Mouse (Mus musculus) CH12.LX (cell line): Measurements from ENCODE around the gene Khk. TPM values are rescaled to one million over a fixed set of nuclear protein-coding genes. Genes with fewer than 3 reads are reported as not detected.

Experiments used
- DNase-seq: peaks from one replicate; pipeline ENCODE4 v3.0.0-alpha.2; 2013; ENCODE audit errors: extremely low read depth
- H3K27ac ChIP-seq: 2 replicates; pipeline ENCODE4 v1.5.1; 2012; ENCODE audit warnings: low read depth, mild to moderate bottlenecking, control low read depth, moderate library complexity; ENCODE audit not compliant: insufficient read depth
- H3K27me3 ChIP-seq: replicated peaks from 2 replicates; pipeline ENCODE3; 2012; ENCODE audit warnings: inconsistent platforms
- H3K36me3 ChIP-seq, 2 experiments: replicated peaks in 1 of 2; 2 replicates each; pipeline versions ENCODE3 to v1.6.1; 2012; ENCODE audit warnings: inconsistent platforms in 1 of 2, low read length in 1 of 2, mild to moderate bottlenecking in 1 of 2, mixed read lengths in 1 of 2, moderate library complexity in 1 of 2; ENCODE audit not compliant: control insufficient read depth in 1 of 2, insufficient read depth in 1 of 2
- H3K4me1 ChIP-seq, 2 experiments: 2 replicates each; pipeline ENCODE4 v1.6.1; 2012; ENCODE audit warnings: inconsistent platforms in 1 of 2, moderate library complexity in 1 of 2; ENCODE audit not compliant: insufficient read depth in 2 of 2, control insufficient read depth in 1 of 2
- H3K4me2 ChIP-seq: 2 replicates; pipeline ENCODE4 v1.6.1; 2012; ENCODE audit warnings: low read depth, mild to moderate bottlenecking, control low read depth; ENCODE audit not compliant: poor library complexity, insufficient read depth, severe bottlenecking
- H3K4me3 ChIP-seq, 3 experiments: fragments of 150-350 bp in 1 of 3; sonication (generic) in 1 of 3; replicated peaks in 1 of 3; 2 replicates each; pipeline versions ENCODE3 to v1.5.1; 2011 to 2012; ENCODE audit warnings: low read depth in 2 of 3, low read length in 2 of 3, mild to moderate bottlenecking in 2 of 3, moderate library complexity in 2 of 3, control low read depth in 1 of 3, improper control_type of control experiment in 1 of 3, inconsistent platforms in 1 of 3, mixed read lengths in 1 of 3; ENCODE audit not compliant: poor library complexity in 1 of 3
- H3K79me2 ChIP-seq: replicated peaks from 2 replicates; pipeline ENCODE4 v1.6.1; 2012; ENCODE audit warnings: mild to moderate bottlenecking, moderate library complexity; ENCODE audit not compliant: control insufficient read depth, poor library complexity, insufficient read depth, severe bottlenecking; ENCODE audit errors: extremely low read depth
- H3K9ac ChIP-seq: 2 replicates; pipeline ENCODE4 v1.6.1; 2012; ENCODE audit warnings: low read depth, mild to moderate bottlenecking, control low read depth, moderate library complexity; ENCODE audit not compliant: insufficient read depth
- H3K9me3 ChIP-seq: replicated peaks from 2 replicates; pipeline ENCODE3; 2012; ENCODE audit warnings: low read length, inconsistent platforms, mixed read lengths
- BHLHE40 ChIP-seq: IDR thresholded peaks from 2 replicates; pipeline ENCODE4 v1.6.1; 2011; ENCODE audit warnings: mild to moderate bottlenecking, low read depth, low read length, improper control_type of control experiment
- CHD2 ChIP-seq: IDR thresholded peaks from 2 replicates; pipeline ENCODE4 v1.6.1; 2011; ENCODE audit warnings: low read length, improper control_type of control experiment
- CTCF ChIP-seq, 2 experiments: IDR thresholded peaks in 1 of 2; conservative IDR thresholded peaks in 1 of 2; 2 replicates each; pipeline ENCODE4 v1.5.1; 2011 to 2012; ENCODE audit warnings: low read depth in 2 of 2, low read length in 2 of 2, improper control_type of control experiment in 1 of 2, inconsistent platforms in 1 of 2, mild to moderate bottlenecking in 1 of 2, moderate library complexity in 1 of 2
- E2F4 ChIP-seq: IDR thresholded peaks from 2 replicates; pipeline ENCODE4 v1.6.1; 2011; ENCODE audit warnings: low read depth, low read length, improper control_type of control experiment; ENCODE audit not compliant: insufficient replicate concordance
- ELF1 ChIP-seq: IDR thresholded peaks from 2 replicates; pipeline ENCODE4 v1.6.1; 2014; ENCODE audit warnings: low read depth, mild to moderate bottlenecking, inconsistent platforms, low read length, improper control_type of control experiment
- EP300 ChIP-seq: IDR thresholded peaks from 2 replicates; pipeline ENCODE4 v1.6.1; 2011; ENCODE audit warnings: low read length, improper control_type of control experiment
- GABPA ChIP-seq: IDR thresholded peaks from 2 replicates; pipeline ENCODE4 v1.6.1; 2012; ENCODE audit warnings: low read depth, low read length, improper control_type of control experiment, inconsistent platforms; ENCODE audit not compliant: insufficient replicate concordance
- HCFC1 ChIP-seq: IDR thresholded peaks from 2 replicates; pipeline ENCODE4 v1.6.1; 2012; ENCODE audit warnings: low read depth, mild to moderate bottlenecking, inconsistent platforms, low read length, improper control_type of control experiment
- JUN ChIP-seq: IDR thresholded peaks from 2 replicates; pipeline ENCODE4 v1.6.1; 2011; ENCODE audit warnings: low read depth, mild to moderate bottlenecking, low read length, improper control_type of control experiment, moderate library complexity; ENCODE audit not compliant: insufficient read depth
- JUND ChIP-seq: conservative IDR thresholded peaks from 2 replicates; pipeline ENCODE4 v1.6.1; 2011; ENCODE audit warnings: low read depth, low read length, improper control_type of control experiment
- KAT2A ChIP-seq: IDR thresholded peaks from 2 replicates; pipeline ENCODE4 v1.6.1; 2012; ENCODE audit warnings: low read length, improper control_type of control experiment, inconsistent platforms; ENCODE audit not compliant: insufficient replicate concordance
- MAFK ChIP-seq: IDR thresholded peaks from 2 replicates; pipeline ENCODE4 v1.6.1; 2011; ENCODE audit warnings: low read length, improper control_type of control experiment; ENCODE audit not compliant: insufficient replicate concordance
- MAX ChIP-seq: IDR thresholded peaks from 2 replicates; pipeline ENCODE4 v1.6.1; 2011; ENCODE audit warnings: low read length, improper control_type of control experiment
- MAZ ChIP-seq: IDR thresholded peaks from 2 replicates; pipeline ENCODE4 v1.6.1; 2012; ENCODE audit warnings: low read depth, mild to moderate bottlenecking, inconsistent platforms, low read length, improper control_type of control experiment, moderate library complexity
- MEF2A ChIP-seq: IDR thresholded peaks from 2 replicates; pipeline ENCODE4 v1.6.1; 2014; ENCODE audit warnings: low read depth, mild to moderate bottlenecking, inconsistent platforms, low read length, improper control_type of control experiment, borderline replicate concordance
- NELFE ChIP-seq: IDR thresholded peaks from 2 replicates; pipeline ENCODE4 v1.6.1; 2011; ENCODE audit warnings: low read depth, low read length, improper control_type of control experiment
- NRF1 ChIP-seq: IDR thresholded peaks from 2 replicates; pipeline ENCODE4 v1.6.1; 2014; ENCODE audit warnings: low read depth, mild to moderate bottlenecking, inconsistent platforms, low read length, improper control_type of control experiment, moderate library complexity
- POLR2A ChIP-seq: IDR thresholded peaks from 2 replicates; pipeline ENCODE4 v1.6.1; 2011; ENCODE audit warnings: low read depth, mild to moderate bottlenecking, improper control_type of control experiment, low read length
- POLR2AphosphoS2 ChIP-seq: IDR thresholded peaks from 2 replicates; pipeline ENCODE4 v1.6.1; 2011; ENCODE audit warnings: low read depth, low read length, improper control_type of control experiment
- RAD21 ChIP-seq: IDR thresholded peaks from 2 replicates; pipeline ENCODE4 v1.6.1; 2011; ENCODE audit warnings: low read depth, mild to moderate bottlenecking, low read length, improper control_type of control experiment, moderate library complexity
- RCOR1 ChIP-seq: conservative IDR thresholded peaks from 2 replicates; pipeline ENCODE4 v1.6.1; 2012; ENCODE audit warnings: low read depth, mild to moderate bottlenecking, inconsistent platforms, low read length, improper control_type of control experiment
- SIN3A ChIP-seq: IDR thresholded peaks from 2 replicates; pipeline ENCODE4 v1.6.1; 2012; ENCODE audit warnings: low read length, improper control_type of control experiment, inconsistent platforms
- SMC3 ChIP-seq: IDR thresholded peaks from 2 replicates; pipeline ENCODE4 v1.6.1; 2011; ENCODE audit warnings: low read depth, low read length, improper control_type of control experiment
- TBP ChIP-seq: conservative IDR thresholded peaks from 2 replicates; pipeline ENCODE4 v1.6.1; 2011; ENCODE audit warnings: low read depth, low read length, improper control_type of control experiment
- UBTF ChIP-seq: IDR thresholded peaks from 2 replicates; pipeline ENCODE4 v1.6.1; 2012; ENCODE audit warnings: low read depth, mild to moderate bottlenecking, inconsistent platforms, low read length, improper control_type of control experiment, moderate library complexity
- USF2 ChIP-seq: conservative IDR thresholded peaks from 2 replicates; pipeline ENCODE4 v1.6.1; 2011; ENCODE audit warnings: low read depth, low read length, improper control_type of control experiment
- ZC3H11A ChIP-seq: IDR thresholded peaks from 2 replicates; pipeline ENCODE4 v1.6.1; 2012; ENCODE audit warnings: low read depth, mild to moderate bottlenecking, inconsistent platforms, low read length, improper control_type of control experiment
- ZKSCAN1 ChIP-seq: IDR thresholded peaks from 2 replicates; pipeline ENCODE4 v1.6.1; 2012; ENCODE audit warnings: low read depth, inconsistent platforms, low read length, improper control_type of control experiment, borderline replicate concordance
- dilution Hi-C: fragments of 300-500 bp; cut with MboI; formaldehyde crosslinking; loops from 2 replicates; pipeline ENCODE4 v1.14.3; 2020; ENCODE audit warnings: low sequenced_read_pairs; ENCODE audit not compliant: extremely low pct_unique_long_range_greater_than_20kb, extremely low pct_ligation_motif_present
- in situ Hi-C: fragments of 300-500 bp; cut with MboI; formaldehyde crosslinking; loops from 3 replicates; pipeline ENCODE4 v1.14.3; 2019; ENCODE audit warnings: low sequenced_read_pairs, low pct_ligation_motif_present, low pct_unique_long_range_greater_than_20kb, mixed read lengths
- polyA plus RNA-seq: library from polyadenylated mRNA; unstranded; fragments of >175 nt; gene quantifications from 2 replicates; pipeline ENCODE4 v1.2.1, GENCODE M21; 2012; ENCODE audit warnings: low read depth; ENCODE audit not compliant: insufficient read length
- total RNA-seq, 2 experiments: library from RNA; depleted of rRNA; stranded (reverse); fragments of 300-350 nt in 1 of 2; fragments of >200 nt in 1 of 2; gene quantifications; 2 replicates each; pipeline ENCODE4 v1.2.3; 2012 to 2014

The Khk gene
- total and polyA plus RNA-seq, 3 experiments, result 2.5 to 5.7 (median 3.7) TPM

- H3K27me3 ChIP-seq, result no peaks in the 10 kb centered on the region
- H3K4me1 ChIP-seq, result peaks cover 14 to 35% of the 10 kb centered on the region in 2 experiments
- peak overlapping the region; percentile 42 for H3K4me2 ChIP-seq
- in situ Hi-C loops, result no loop called here
- peak overlapping the region; percentile 97 to 98 (median 98) for H3K4me3 ChIP-seq
- TF ChIP-seq SMC3 (no peak), CHD2 (no peak), MEF2A (no peak), KAT2A (no peak), NELFE (no peak), ZC3H11A (no peak), CTCF (conservative IDR thresholded peaks at IDR 0.05 in 1 of 2, IDR thresholded peaks at IDR 0.05 in 1 of 2; ENCODE audit: low read depth in 2 of 2, low read length in 2 of 2) (no peak), RAD21 (no peak), E2F4 (no peak), TBP (no peak)
- H3K36me3 ChIP-seq, result peaks cover 33 to 38% of the 10 kb centered on the region in 2 experiments
- peaks cover 10% of the 10 kb centered on the region for H3K9me3 ChIP-seq
- H3K9ac ChIP-seq, result peak overlapping the region; percentile 96
- H3K79me2 ChIP-seq, result peaks cover 18% of the 10 kb centered on the region
- H3K27ac ChIP-seq, result peak overlapping the region; percentile 34; the same call in 1 of the 2 replicates
- dilution Hi-C loops, result no loop called here
- DNase-seq, result no peak
Measured at GRCm38 (mm10) chr5:30959198-30959854, 38.1 kb downstream of the Khk start.

DNA sequence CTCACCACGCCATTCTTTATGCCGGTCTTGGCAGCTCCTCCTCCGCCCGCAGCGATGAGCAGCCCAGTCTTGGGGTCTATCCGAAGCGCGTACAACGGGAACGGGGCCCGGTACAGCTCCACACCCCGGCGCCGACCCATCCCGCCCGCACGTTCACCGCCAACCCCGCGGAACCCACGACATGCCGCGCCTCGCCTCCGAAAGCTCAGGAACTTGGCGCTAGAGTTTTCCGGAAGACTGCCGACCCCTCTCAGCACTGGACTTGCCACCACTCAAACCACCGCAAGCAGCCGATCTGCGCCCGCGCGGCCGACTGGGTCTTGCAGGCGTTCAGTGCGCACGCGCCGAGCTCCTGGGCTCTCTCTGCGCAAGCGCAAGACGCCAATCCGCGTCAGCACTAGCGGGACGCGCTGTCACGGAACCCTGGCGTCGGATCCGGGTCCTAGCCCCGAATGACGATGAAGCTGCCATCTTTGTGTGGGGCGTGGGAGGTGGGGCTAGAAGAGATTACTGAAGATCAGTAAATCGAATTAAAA lies 38.8 kb downstream of the Khk start, which contains the start of gene Preb:
Preb (minus strand) TSS at position 396 of the 536 bp plus-strand sequence.
- Histone ChIP-seq H3K9ac (peak within 1 kb of the TSS; percentile 96), H3K4me2 (peak within 1 kb of the TSS; percentile 42), H3K9me3 (peaks cover 10% of the 10 kb centered on the region), H3K4me3 (peak within 1 kb of the TSS; percentile 97 to 98 (median 98)), H3K27me3 (peaks cover 2% of the 10 kb centered on the region), H3K36me3 (peaks cover 26 to 31% of the 10 kb centered on the region in 2 experiments), H3K4me1 (peaks cover 14 to 35% of the 10 kb centered on the region in 2 experiments), H3K79me2 (peaks cover 18% of the 10 kb centered on the region), H3K27ac (peak within 1 kb of the TSS; percentile 34; the same call in 1 of the 2 replicates)
- dilution Hi-C loops, result no loop called here
- DNase-seq, result peak; percentile 98
- in situ Hi-C loops, result no loop called here
- TF ChIP-seq CTCF (conservative IDR thresholded peaks at IDR 0.05 in 1 of 2, IDR thresholded peaks at IDR 0.05 in 1 of 2; ENCODE audit: low read depth in 2 of 2, low read length in 2 of 2), result no peak
- TF ChIP-seq GABPA, result no peak
- 0 out of 2 replicates have a peak, but pooled peaks have one; percentile 20 for TF ChIP-seq BHLHE40
- TF ChIP-seq TBP, result no peak; the same call in 1 of the 2 replicates
- no peak for TF ChIP-seq JUND
- TF ChIP-seq SIN3A, result peak; percentile 87
- peak; percentile 80; the same call in 1 of the 2 replicates for TF ChIP-seq POLR2AphosphoS2
- TF ChIP-seq E2F4, result no peak
- TF ChIP-seq UBTF, result no peak
- TF ChIP-seq NRF1, result peak; percentile 99
- TF ChIP-seq KAT2A, result peak; percentile 89; the same call in 1 of the 2 replicates
- peak; percentile 89 for TF ChIP-seq HCFC1
- peak; percentile 96 for TF ChIP-seq POLR2A
- no peak for TF ChIP-seq USF2
- TF ChIP-seq SMC3, result no peak
- TF ChIP-seq MAZ, result peak; percentile 42; the same call in 1 of the 2 replicates
- TF ChIP-seq RCOR1, result no peak; the same call in 1 of the 2 replicates
- TF ChIP-seq MAFK, result 0 out of 2 replicates have a peak, but pooled peaks have one; percentile 63
- TF ChIP-seq MAX, result 0 out of 2 replicates have a peak, but pooled peaks have one; percentile 58
- no peak for TF ChIP-seq ZKSCAN1
- no peak for TF ChIP-seq ZC3H11A
- TF ChIP-seq EP300, result no peak
- TF ChIP-seq CHD2, result 0 out of 2 replicates have a peak, but pooled peaks have one; percentile 43
- TF ChIP-seq MEF2A, result 0 out of 2 replicates have a peak, but pooled peaks have one; percentile 60
- TF ChIP-seq JUN, result peak; percentile 29; the same call in 1 of the 2 replicates
- no peak for TF ChIP-seq RAD21
- TF ChIP-seq ELF1, result peak; percentile 87
